Mouse (Mus musculus) MEL (cell line): ENCODE measurements around the gene Tpra1. TPM values are rescaled to one million over a fixed set of nuclear protein-coding genes. Genes with fewer than 3 reads are reported as not detected.
A peak's percentile ranks its signal among the peaks of the same experiment; 100 is the strongest.

Experiments used
- DNase-seq: peaks from one replicate; pipeline ENCODE4 v3.0.0; 2011; ENCODE audit warnings: low read depth, low spot score
- H3K27ac ChIP-seq: 2 replicates; pipeline ENCODE4 v1.5.1; 2012; ENCODE audit warnings: low read depth, mild to moderate bottlenecking, control low read depth, low read length, moderate library complexity; ENCODE audit not compliant: control insufficient read depth
- H3K27me3 ChIP-seq, 2 experiments: fragments of 150-350 bp in 1 of 2; sonication (generic) in 1 of 2; 2 replicates each; pipeline ENCODE4 v1.6.1; 2012; ENCODE audit warnings: low read length in 2 of 2, mild to moderate bottlenecking in 2 of 2, improper control_type of control experiment in 1 of 2, moderate library complexity in 1 of 2; ENCODE audit not compliant: insufficient read depth in 2 of 2, control insufficient read depth in 1 of 2
- H3K36me3 ChIP-seq, 2 experiments: 2 replicates each; pipeline ENCODE4 v1.6.1; 2012 to 2014; ENCODE audit warnings: low read length in 2 of 2, improper control_type of control experiment in 1 of 2, inconsistent platforms in 1 of 2, mild to moderate bottlenecking in 1 of 2; ENCODE audit not compliant: insufficient read depth in 2 of 2, control insufficient read depth in 1 of 2
- H3K4me1 ChIP-seq, 2 experiments: fragments of 150-350 bp in 1 of 2; sonication (generic) in 1 of 2; 2 replicates each; pipeline ENCODE4 v1.6.1; 2012; ENCODE audit warnings: low read length in 2 of 2, improper control_type of control experiment in 1 of 2, mild to moderate bottlenecking in 1 of 2; ENCODE audit not compliant: insufficient read depth in 2 of 2, control insufficient read depth in 1 of 2
- H3K4me3 ChIP-seq, 2 experiments: fragments of 150-350 bp in 1 of 2; sonication (generic) in 1 of 2; 2 replicates each; pipeline ENCODE4 v1.5.1; 2012; ENCODE audit warnings: low read depth in 2 of 2, low read length in 2 of 2, mild to moderate bottlenecking in 2 of 2, moderate library complexity in 2 of 2, control low read depth in 1 of 2, improper control_type of control experiment in 1 of 2; ENCODE audit not compliant: control insufficient read depth in 1 of 2, insufficient read depth in 1 of 2
- H3K79me2 ChIP-seq: 2 replicates; pipeline ENCODE4 v1.6.1; 2012; ENCODE audit warnings: mild to moderate bottlenecking, low read length, moderate library complexity; ENCODE audit not compliant: control insufficient read depth, poor library complexity, insufficient read depth
- H3K9ac ChIP-seq: 2 replicates; pipeline ENCODE4 v1.6.1; 2012; ENCODE audit warnings: low read depth, mild to moderate bottlenecking, control low read depth, low read length, moderate library complexity; ENCODE audit not compliant: control insufficient read depth, poor library complexity, severe bottlenecking
- H3K9me3 ChIP-seq: fragments of 150-350 bp; sonication (generic); replicated peaks from 2 replicates; pipeline ENCODE4 v1.6.1; 2012; ENCODE audit warnings: mild to moderate bottlenecking, low read length, improper control_type of control experiment, moderate library complexity; ENCODE audit not compliant: insufficient read depth
- CHD2 ChIP-seq: IDR thresholded peaks from 2 replicates; pipeline ENCODE4 v1.6.1; 2011; ENCODE audit warnings: low read length, improper control_type of control experiment
- E2F4 ChIP-seq: IDR thresholded peaks from 2 replicates; pipeline ENCODE4 v1.6.1; 2011; ENCODE audit warnings: low read depth, low read length, improper control_type of control experiment, borderline replicate concordance
- EP300 ChIP-seq, 2 experiments: IDR thresholded peaks; 2 replicates each; pipeline ENCODE4 v1.6.1; 2011; ENCODE audit warnings: improper control_type of control experiment in 2 of 2, low read length in 2 of 2, low read depth in 1 of 2, mild to moderate bottlenecking in 1 of 2
- ETS1 ChIP-seq: IDR thresholded peaks from 2 replicates; pipeline ENCODE4 v1.6.1; 2012; ENCODE audit warnings: low read depth, mild to moderate bottlenecking, inconsistent platforms, low read length, improper control_type of control experiment, moderate library complexity
- GATA1 ChIP-seq: IDR thresholded peaks from 2 replicates; pipeline ENCODE4 v1.6.1; 2011; ENCODE audit warnings: low read depth, low read length, improper control_type of control experiment
- MAX ChIP-seq: IDR thresholded peaks from 2 replicates; pipeline ENCODE4 v1.6.1; 2011; ENCODE audit warnings: low read length, improper control_type of control experiment
- MEF2A ChIP-seq: IDR thresholded peaks from 2 replicates; pipeline ENCODE4 v1.6.1; 2014; ENCODE audit warnings: low read depth, mild to moderate bottlenecking, inconsistent platforms, low read length, improper control_type of control experiment; ENCODE audit not compliant: poor library complexity, insufficient replicate concordance, severe bottlenecking; ENCODE audit errors: extremely low read depth
- MXI1 ChIP-seq: IDR thresholded peaks from 2 replicates; pipeline ENCODE4 v1.6.1; 2011; ENCODE audit warnings: mild to moderate bottlenecking, low read depth, low read length, improper control_type of control experiment
- MYC ChIP-seq: IDR thresholded peaks from 2 replicates; pipeline ENCODE4 v1.6.1; 2011; ENCODE audit warnings: low read depth, mild to moderate bottlenecking, low read length, improper control_type of control experiment, moderate library complexity
- NRF1 ChIP-seq: IDR thresholded peaks from 2 replicates; pipeline ENCODE4 v1.6.1; 2014; ENCODE audit warnings: low read depth, mild to moderate bottlenecking, inconsistent platforms, low read length, improper control_type of control experiment, moderate library complexity; ENCODE audit not compliant: poor library complexity, insufficient read depth, severe bottlenecking
- POLR2A ChIP-seq, 2 experiments: IDR thresholded peaks; 2 replicates each; pipeline ENCODE4 v1.6.1; 2011 to 2012; ENCODE audit warnings: low read length in 2 of 2, mild to moderate bottlenecking in 2 of 2, control low read depth in 1 of 2, improper control_type of control experiment in 1 of 2, low read depth in 1 of 2, moderate library complexity in 1 of 2; ENCODE audit not compliant: control insufficient read depth in 1 of 2, insufficient read depth in 1 of 2, poor library complexity in 1 of 2
- POLR2AphosphoS2 ChIP-seq: IDR thresholded peaks from 2 replicates; pipeline ENCODE4 v1.6.1; 2011; ENCODE audit warnings: low read length, improper control_type of control experiment
- RCOR1 ChIP-seq: IDR thresholded peaks from 2 replicates; pipeline ENCODE4 v1.6.1; 2012; ENCODE audit warnings: low read depth, mild to moderate bottlenecking, inconsistent platforms, low read length, improper control_type of control experiment
- SIN3A ChIP-seq: IDR thresholded peaks from 2 replicates; pipeline ENCODE4 v1.6.1; 2012; ENCODE audit warnings: low read length, improper control_type of control experiment, inconsistent platforms
- SMC3 ChIP-seq: IDR thresholded peaks from 2 replicates; pipeline ENCODE4 v1.6.1; 2011; ENCODE audit warnings: low read depth, low read length, improper control_type of control experiment
- TAL1 ChIP-seq: IDR thresholded peaks from 2 replicates; pipeline ENCODE4 v1.6.1; 2012; ENCODE audit warnings: mild to moderate bottlenecking, inconsistent platforms, low read length, moderate library complexity, mixed read lengths
- TBP ChIP-seq: IDR thresholded peaks from 2 replicates; pipeline ENCODE4 v1.8.0; 2011; ENCODE audit warnings: low read depth, low read length, improper control_type of control experiment
- ZMIZ1 ChIP-seq: IDR thresholded peaks from 2 replicates; pipeline ENCODE4 v1.6.1; 2012; ENCODE audit warnings: low read depth, mild to moderate bottlenecking, inconsistent platforms, low read length, improper control_type of control experiment, moderate library complexity
- polyA plus RNA-seq, 2 experiments: library from polyadenylated mRNA; stranded (reverse) in 1 of 2; unstranded in 1 of 2; fragments of >175 nt in 1 of 2; fragments of >200 nt in 1 of 2; gene quantifications; 2 replicates each; pipeline versions ENCODE4 v1.2.1 to v1.2.4; 2012; ENCODE audit warnings: low replicate concordance in 2 of 2, low read depth in 1 of 2; ENCODE audit not compliant: insufficient read length in 2 of 2, insufficient read depth in 1 of 2, missing spikeins in 1 of 2
- total RNA-seq: library from RNA; depleted of rRNA; stranded (reverse); fragments of 300-350 nt; gene quantifications from 2 replicates; pipeline ENCODE4 v1.2.3, GENCODE M21; 2012

Tpra1 gene
- total and polyA plus RNA-seq, 3 experiments: 22.9 to 42.4 TPM; not detected in 1

DNA sequence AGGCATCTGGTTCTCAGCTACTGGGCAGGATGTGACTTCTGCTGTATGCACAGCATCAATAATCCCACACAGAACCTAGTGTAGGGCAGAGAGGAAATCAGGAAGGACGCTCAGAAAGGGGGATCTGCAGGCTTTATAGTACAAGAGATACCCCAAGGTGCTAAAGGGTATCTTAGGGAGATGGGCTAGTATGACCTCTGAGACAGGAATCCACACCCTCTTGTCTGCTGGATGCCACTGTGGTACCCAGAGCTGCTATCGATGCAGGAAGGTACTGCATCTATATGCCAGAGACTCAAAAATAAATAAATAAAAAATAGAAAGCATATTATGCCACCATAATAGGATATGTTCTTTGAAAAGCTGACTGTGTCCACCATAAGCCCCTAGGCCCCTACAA lies 2.4 kb upstream of the Tpra1 start:
- DNase-seq: no peak
- H3K9me3 ChIP-seq: no peaks in the 10 kb centered on the region
- no peak overlapping the region for H3K4me3 ChIP-seq
- H3K9ac ChIP-seq: no peak overlapping the region
- no peak for TF ChIP-seq TAL1
- no peak for TF ChIP-seq SIN3A
- no peak for TF ChIP-seq MEF2A
- no peak for TF ChIP-seq TBP
- no peak for TF ChIP-seq CHD2
- TF ChIP-seq POLR2A (IDR thresholded peaks at IDR 0.05; ENCODE audit: control insufficient read depth in 1 of 2, insufficient read depth in 1 of 2, low read depth in 1 of 2, low read length in 2 of 2, poor library complexity in 1 of 2): no peak
- TF ChIP-seq MYC: no peak
- TF ChIP-seq ETS1: no peak
- TF ChIP-seq EP300 (IDR thresholded peaks at IDR 0.05; ENCODE audit: low read depth in 1 of 2, low read length in 2 of 2): no peak
- TF ChIP-seq ZMIZ1: no peak
- TF ChIP-seq GATA1: no peak
- no peak for TF ChIP-seq SMC3
- no peak for TF ChIP-seq NRF1
- no peak for TF ChIP-seq E2F4
- TF ChIP-seq MAX: no peak
- peaks cover 42% of the 10 kb centered on the region for H3K79me2 ChIP-seq
- no peaks in the 10 kb centered on the region for H3K27me3 ChIP-seq
- peaks cover 0 to 26% of the 10 kb centered on the region in 2 experiments; a peak in 2 of 4 replicates for H3K4me1 ChIP-seq
- H3K36me3 ChIP-seq: peaks cover 3 to 25% of the 10 kb centered on the region in 2 experiments; a peak in 3 of 4 replicates
- H3K27ac ChIP-seq: no peak overlapping the region

DNA sequence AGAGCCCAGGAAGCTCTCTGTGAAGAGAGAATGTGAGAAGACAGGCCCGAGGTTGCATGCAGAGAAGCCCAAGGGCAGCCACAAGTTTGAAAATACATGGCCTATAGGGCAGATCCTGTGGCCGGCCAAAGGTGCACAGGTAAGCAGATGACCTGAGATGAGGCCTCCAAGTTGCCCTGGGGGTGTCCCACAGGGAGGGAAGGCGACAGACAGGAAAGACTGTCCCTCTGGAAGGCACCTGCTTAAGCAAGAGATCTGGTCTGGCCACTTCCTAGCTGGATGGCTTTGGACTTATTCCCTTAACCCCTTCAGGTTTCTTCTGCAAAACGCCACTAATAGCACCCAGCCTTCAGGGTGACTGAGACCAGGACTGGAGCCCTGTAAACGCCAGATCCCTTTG lies 580 bp upstream of the Tpra1 start:
- Histone ChIP-seq H3K36me3 (peaks cover 0 to 13% of the 10 kb centered on the region in 2 experiments; a peak in 3 of 4 replicates), H3K9ac (peak overlapping the region; percentile 84), H3K4me3 (peak overlapping the region; percentile 61 to 81), H3K27me3 (no peaks in the 10 kb centered on the region), H3K27ac (peak overlapping the region; percentile 58), H3K4me1 (peaks cover 0 to 25% of the 10 kb centered on the region in 2 experiments; a peak in 2 of 4 replicates), H3K9me3 (no peaks in the 10 kb centered on the region), H3K79me2 (peaks cover 32% of the 10 kb centered on the region)
- TF ChIP-seq MXI1: no peak
- TF ChIP-seq POLR2AphosphoS2: 0 out of 2 replicates have a peak, but pooled peaks have one; percentile 10
- no peak for TF ChIP-seq MYC
- TF ChIP-seq RCOR1: no peak
- no peak for DNase-seq
